ENCODE assay signal across 18 mouse cellular contexts in the genomic region with DNA sequence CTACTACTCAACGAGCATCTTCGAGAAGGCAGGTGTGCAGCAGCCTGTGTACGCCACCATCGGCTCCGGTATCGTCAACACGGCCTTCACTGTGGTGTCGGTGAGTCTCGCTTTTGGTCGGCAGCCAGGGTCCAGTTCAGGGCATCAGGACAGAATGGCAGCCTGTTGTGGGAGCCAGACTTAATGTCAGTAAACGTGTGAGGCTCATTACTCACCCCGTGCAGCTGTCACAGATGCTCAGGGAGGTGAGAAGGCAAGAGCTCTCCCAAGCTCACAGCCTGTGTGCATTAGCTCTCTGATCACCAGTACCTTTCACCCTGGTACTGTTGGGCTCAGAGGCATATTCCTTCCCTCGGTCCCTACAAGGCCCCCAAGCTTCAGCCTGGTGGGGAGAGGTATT. TPM values are rescaled to one million over a fixed set of nuclear protein-coding genes. Genes with fewer than 3 reads are reported as not detected.
"Had no signal": no experiment of that assay in that cellular context is flagged by ENCODE, and none has a peak within 500 bp of the region (broad histone marks: within the 10 kb centered on the region; RNA-seq: fewer than 3 reads in every experiment).

No protein-coding gene starts in this region.

- H3K9ac ChIP-seq: liver, embryonic 14.5 days; liver, postnatal 0 days; lung, embryonic 14.5 days; midbrain, embryonic 13.5 days; midbrain, embryonic 15.5 days; neural tube, embryonic 13.5 days; neural tube, embryonic 15.5 days had no signal

- ATAC-seq: liver, postnatal 0 days; midbrain, embryonic 13.5 days; midbrain, embryonic 15.5 days had no signal

- H3K4me3 ChIP-seq: megakaryocyte, embryonic 14.5 days; midbrain, embryonic 13.5 days; midbrain, embryonic 15.5 days; neural tube, embryonic 13.5 days; neural tube, embryonic 15.5 days had no signal

- H3K9me3 ChIP-seq: megakaryocyte, embryonic 14.5 days; midbrain, embryonic 13.5 days; midbrain, embryonic 15.5 days; neural tube, embryonic 13.5 days; neural tube, embryonic 15.5 days had no signal

- H3K4me2 ChIP-seq: lung, embryonic 14.5 days; midbrain, embryonic 11.5 days; midbrain, embryonic 13.5 days; midbrain, embryonic 15.5 days; neural tube, embryonic 13.5 days; neural tube, embryonic 15.5 days had no signal

- H3K27ac ChIP-seq: liver, embryonic 14.5 days; macrophage; midbrain, embryonic 13.5 days; midbrain, embryonic 15.5 days; neural tube, embryonic 13.5 days; neural tube, embryonic 15.5 days had no signal

- H3K27me3 ChIP-seq: megakaryocyte, embryonic 14.5 days; midbrain, embryonic 13.5 days; midbrain, embryonic 15.5 days; neural tube, embryonic 13.5 days; neural tube, embryonic 15.5 days had no signal

- DNase-seq: liver, postnatal 0 days; lung, embryonic 14.5 days; lung, postnatal 10 days; retina, postnatal 1 day; right cerebral cortex, adult 18-20 months; right cerebral cortex, postnatal 25 days; thymus, adult 2 months; thymus, postnatal 25 days; thymus, postnatal 4 days had no signal

RNA-seq across cellular contexts. Expression of a gene that starts 56.0 kb away (rescaled TPM):
- polyA plus RNA-seq: liver, adult 2 months; macrophage had no signal
